Mouse (Mus musculus) ES-E14 (cell line): ENCODE data around the gene Olfr221.

ENCODE experiments used
- CHD2 ChIP-seq: IDR thresholded peaks from 2 replicates; pipeline ENCODE4 v1.6.1; 2014; ENCODE audit warnings: mild to moderate bottlenecking, low read depth, low read length, inconsistent platforms
- HCFC1 ChIP-seq: IDR thresholded peaks from 2 replicates; pipeline ENCODE4 v1.6.1; 2012; ENCODE audit warnings: low read length, inconsistent platforms, borderline replicate concordance; ENCODE audit not compliant: insufficient read depth
- MAFK ChIP-seq: IDR thresholded peaks from 2 replicates; pipeline ENCODE4 v1.6.1; 2014; ENCODE audit warnings: mild to moderate bottlenecking, low read depth, low read length, inconsistent platforms; ENCODE audit not compliant: insufficient read depth
- ZC3H11A ChIP-seq: IDR thresholded peaks from 2 replicates; pipeline ENCODE4 v1.6.1; 2012; ENCODE audit warnings: low read depth, mild to moderate bottlenecking, inconsistent platforms, low read length, borderline replicate concordance
- ZNF384 ChIP-seq: IDR thresholded peaks from 2 replicates; pipeline ENCODE4 v1.6.1; 2012; ENCODE audit warnings: low read depth, low read length, inconsistent platforms

DNA sequence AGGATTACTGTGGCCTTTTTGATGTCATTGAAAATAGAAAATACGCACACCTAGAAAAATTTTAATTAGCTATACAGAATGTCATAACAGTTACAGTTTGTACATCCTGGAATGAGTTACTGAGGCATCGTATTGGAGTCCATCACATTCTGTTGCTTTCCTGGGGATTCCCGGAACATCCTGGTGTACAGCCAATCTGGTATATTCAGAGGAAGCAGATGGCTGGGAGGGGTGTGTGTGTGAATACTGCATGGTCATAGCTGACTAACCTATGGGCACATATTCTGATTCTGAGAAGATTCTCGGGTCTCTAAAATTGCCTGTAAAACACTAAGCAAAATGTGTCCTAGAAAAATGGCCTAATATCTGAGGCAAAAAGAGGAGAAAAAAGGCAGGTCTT, 30.2 kb downstream of the Olfr221 start:
- TF ChIP-seq CHD2: no peak
- TF ChIP-seq HCFC1: no peak
- TF ChIP-seq ZC3H11A: no peak
- no peak for TF ChIP-seq ZNF384
- TF ChIP-seq MAFK: no peak
